ENCODE assay signal across 19 mouse cellular contexts in the genomic region with DNA sequence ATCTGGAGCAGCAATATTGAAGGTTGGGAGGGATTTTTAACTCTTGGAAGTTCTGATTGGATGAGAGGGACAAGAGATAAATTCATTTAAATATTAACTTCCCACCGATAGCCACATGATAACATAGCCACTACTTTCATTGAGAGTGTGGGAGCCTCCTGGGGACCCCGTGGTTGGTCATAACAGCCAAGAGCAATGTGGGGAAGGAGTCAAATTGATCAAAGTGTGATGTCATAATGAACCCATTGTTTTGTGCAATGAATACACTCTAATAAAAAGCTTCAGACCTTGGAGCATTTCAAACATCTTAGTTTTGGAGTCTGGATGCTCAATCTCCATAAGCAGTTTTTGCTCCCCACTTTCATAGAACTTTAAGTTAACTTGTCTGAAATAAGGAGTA. TPM values are rescaled to one million over a fixed set of nuclear protein-coding genes. Genes with fewer than 3 reads are reported as not detected.
DNase-seq lines count a peak whose midpoint lies in the region; ATAC-seq and TF ChIP-seq lines count a peak whose summit lies in the region.
"Had no signal": no experiment of that assay in that cellular context is flagged by ENCODE, and none has a peak within 500 bp of the region (broad histone marks: within the 10 kb centered on the region; RNA-seq: fewer than 3 reads in every experiment).

A gene (plus strand): TSS at position 301 of the 400 bp plus-strand sequence.

- no peaks in the 10 kb centered on the region for H3K27me3 ChIP-seq in hindbrain, embryonic 15.5 days
- H3K27me3 ChIP-seq in hindbrain, embryonic 11.5 days (ENCODE audit: control insufficient read depth, insufficient read depth, low read length): no peaks in the 10 kb centered on the region
- H3K27me3 ChIP-seq in midbrain, embryonic 14.5 days (ENCODE audit: control insufficient read depth, insufficient read depth, low read length): no peaks in the 10 kb centered on the region
- no peaks in the 10 kb centered on the region for H3K27me3 ChIP-seq in midbrain, embryonic 10.5 days (ENCODE audit: low read depth, poor library complexity, severe bottlenecking)
- H3K27me3 ChIP-seq: limb, embryonic 12.5 days; megakaryocyte, embryonic 14.5 days; stomach, embryonic 15.5 days had no signal

- TF ChIP-seq POLR2A in olfactory bulb, adult 2 months (IDR thresholded peaks at IDR 0.05; ENCODE audit: insufficient read depth, low read depth, low read length): no peak

- H3K4me1 ChIP-seq in hindbrain, embryonic 15.5 days (replicated peaks): no peaks in the 10 kb centered on the region
- no peaks in the 10 kb centered on the region for H3K4me1 ChIP-seq in hindbrain, embryonic 11.5 days (replicated peaks; ENCODE audit: control insufficient read depth, insufficient read depth, low read length)
- no peaks in the 10 kb centered on the region for H3K4me1 ChIP-seq in midbrain, embryonic 14.5 days (ENCODE audit: control insufficient read depth, insufficient read depth, low read length)
- no peaks in the 10 kb centered on the region for H3K4me1 ChIP-seq in midbrain, embryonic 10.5 days
- no peaks in the 10 kb centered on the region for H3K4me1 ChIP-seq in olfactory bulb, adult 2 months (ENCODE audit: control insufficient read depth, insufficient read depth, low read length)
- H3K4me1 ChIP-seq: limb, embryonic 12.5 days; megakaryocyte, embryonic 14.5 days; stomach, embryonic 15.5 days had no signal

- no peaks in the 10 kb centered on the region for H3K36me3 ChIP-seq in hindbrain, embryonic 15.5 days
- H3K36me3 ChIP-seq in hindbrain, embryonic 11.5 days (ENCODE audit: control insufficient read depth, insufficient read depth, low read length): no peaks in the 10 kb centered on the region
- H3K36me3 ChIP-seq in midbrain, embryonic 14.5 days (ENCODE audit: control insufficient read depth, insufficient read depth, low read length): no peaks in the 10 kb centered on the region
- no peaks in the 10 kb centered on the region for H3K36me3 ChIP-seq in midbrain, embryonic 10.5 days
- H3K36me3 ChIP-seq: G1E; limb, embryonic 12.5 days; stomach, embryonic 15.5 days had no signal

- TF ChIP-seq CTCF in olfactory bulb, adult 2 months (IDR thresholded peaks at IDR 0.05; ENCODE audit: insufficient read depth, low read depth, low read length): no peak

- no peak for DNase-seq in hindbrain, embryonic 11.5 days (ENCODE audit: low spot score)
- DNase-seq in midbrain, embryonic 14.5 days: no peak
- DNase-seq in midbrain, embryonic 10.5 days (ENCODE audit: low spot score): no peak
- no peak for DNase-seq in left cerebral cortex, postnatal 14 days (ENCODE audit: low spot score in 2 of 2)
- DNase-seq in heart, adult 9 months (ENCODE audit: low spot score in 2 of 2): no peak
- DNase-seq: cerebellum, adult 11 months; gastrocnemius, postnatal 14 days; heart, postnatal 14 days; lung, postnatal 10 days; thymus, postnatal 14 days had no signal

- H3K4me3 ChIP-seq in hindbrain, embryonic 15.5 days: no peak within 1 kb of the TSS
- no peak within 1 kb of the TSS for H3K4me3 ChIP-seq in hindbrain, embryonic 11.5 days (ENCODE audit: low read depth, low read length)
- no peak within 1 kb of the TSS for H3K4me3 ChIP-seq in midbrain, embryonic 14.5 days (replicated peaks; ENCODE audit: low read depth, low read length)
- no peak within 1 kb of the TSS for H3K4me3 ChIP-seq in midbrain, embryonic 10.5 days
- H3K4me3 ChIP-seq in olfactory bulb, adult 2 months (ENCODE audit: insufficient read depth, low read depth, low read length): no peak within 1 kb of the TSS
- H3K4me3 ChIP-seq: limb, embryonic 12.5 days; stomach, embryonic 15.5 days had no signal

- no peak within 1 kb of the TSS for H3K27ac ChIP-seq in hindbrain, embryonic 15.5 days (replicated peaks)
- H3K27ac ChIP-seq in hindbrain, embryonic 11.5 days (ENCODE audit: low read depth, low read length): no peak within 1 kb of the TSS
- no peak within 1 kb of the TSS for H3K27ac ChIP-seq in midbrain, embryonic 14.5 days (replicated peaks; ENCODE audit: low read depth, low read length)
- no peak within 1 kb of the TSS for H3K27ac ChIP-seq in midbrain, embryonic 10.5 days (replicated peaks)
- H3K27ac ChIP-seq in olfactory bulb, adult 2 months (ENCODE audit: insufficient read depth, low read depth, low read length): no peak within 1 kb of the TSS
- H3K27ac ChIP-seq: limb, embryonic 12.5 days; liver, embryonic 14.5 days; stomach, embryonic 15.5 days had no signal

- 93% methylated on average over 2 of the region's 2 CpGs for WGBS in hindbrain, embryonic 15.5 days
- WGBS in hindbrain, embryonic 11.5 days: 92% methylated on average over 2 of the region's 2 CpGs
- 82% methylated on average over 2 of the region's 2 CpGs for WGBS in midbrain, embryonic 14.5 days
- 89% methylated on average over 2 of the region's 2 CpGs for WGBS in midbrain, embryonic 10.5 days
- 89% methylated on average over 2 of the region's 2 CpGs for WGBS in olfactory bulb, adult 2 months

- no peaks in the 10 kb centered on the region for H3K9me3 ChIP-seq in hindbrain, embryonic 15.5 days
- H3K9me3 ChIP-seq in hindbrain, embryonic 11.5 days (ENCODE audit: control insufficient read depth, low read length): no peaks in the 10 kb centered on the region
- no peaks in the 10 kb centered on the region for H3K9me3 ChIP-seq in midbrain, embryonic 14.5 days (ENCODE audit: control insufficient read depth, low read length)
- no peaks in the 10 kb centered on the region for H3K9me3 ChIP-seq in midbrain, embryonic 10.5 days (replicated peaks)
- H3K9me3 ChIP-seq: limb, embryonic 12.5 days; stomach, embryonic 15.5 days had no signal

- ATAC-seq in hindbrain, embryonic 15.5 days (ENCODE audit: low FRiP score, low read depth): no peak
- ATAC-seq in hindbrain, embryonic 11.5 days (ENCODE audit: low FRiP score): no peak
- ATAC-seq in midbrain, embryonic 14.5 days (ENCODE audit: low FRiP score, low TSS enrichment): no peak
- ATAC-seq: intestine, embryonic 16.5 days had no signal

- no peak within 1 kb of the TSS for H3K9ac ChIP-seq in hindbrain, embryonic 15.5 days
- H3K9ac ChIP-seq in hindbrain, embryonic 11.5 days (ENCODE audit: low read depth, low read length): no peak within 1 kb of the TSS
- H3K9ac ChIP-seq in midbrain, embryonic 14.5 days (replicated peaks; ENCODE audit: low read length): no peak within 1 kb of the TSS
- H3K9ac ChIP-seq: limb, embryonic 12.5 days; liver, embryonic 14.5 days; stomach, embryonic 15.5 days had no signal

- no peak within 1 kb of the TSS for H3K4me2 ChIP-seq in hindbrain, embryonic 15.5 days
- no peak within 1 kb of the TSS for H3K4me2 ChIP-seq in hindbrain, embryonic 11.5 days (replicated peaks; ENCODE audit: low read depth, low read length)
- H3K4me2 ChIP-seq in midbrain, embryonic 14.5 days (ENCODE audit: low read length): no peak within 1 kb of the TSS
- H3K4me2 ChIP-seq: limb, embryonic 12.5 days; stomach, embryonic 15.5 days had no signal

- intact Hi-C loops in left cerebral cortex, postnatal 14 days (cut with DNase I): loop anchor here (10.0 kb wide), 1 partner anchor 102 kb away; no protein-coding TSS in a partner anchor

RNA-seq across cellular contexts. Expression of the gene that starts here (rescaled TPM):
- 13.9 and 15.2 TPM in 2 replicates for polyA plus RNA-seq in hindbrain, embryonic 15.5 days (2015; fragmentation: Nextera tagmentation; extraction: Ambion mirVana)
- 0.43 and 1.1 TPM in 2 replicates for polyA plus RNA-seq in hindbrain, embryonic 11.5 days (2014; fragmentation: Nextera tagmentation; extraction: Ambion mirVana)
- 17.3 and 20.2 TPM in 2 replicates for polyA plus RNA-seq in midbrain, embryonic 14.5 days (2014; fragmentation: Nextera tagmentation; extraction: Ambion mirVana)
- polyA plus RNA-seq in midbrain, embryonic 10.5 days (2016; fragmentation: Nextera tagmentation; extraction: Ambion mirVana): 0.83 and 1.3 TPM in 2 replicates
- total RNA-seq in left cerebral cortex, postnatal 14 days (2021): 10 to 100 TPM; 68.5 to 75.8 TPM
- 310 and 404 TPM in 2 replicates for polyA plus RNA-seq in olfactory bulb, adult 2 months (2012; ENCODE audit: insufficient read depth, insufficient read length, low replicate concordance, missing spikeins)
- total RNA-seq: common myeloid progenitor, adult 5-6 weeks; G1E; gastrocnemius, postnatal 14 days had no signal
- polyA plus RNA-seq: G1E had no signal

Comparison
In these comparisons a context has a peak if more than half of its experiments do, and no peak if none do; other contexts are left out.
1. RNA of the gene that starts here (polyA plus RNA-seq): 310 to 404 TPM in olfactory bulb, adult 2 months; 17.3 to 20.2 TPM in midbrain, embryonic 14.5 days, 13.9 to 15.2 TPM in hindbrain, embryonic 15.5 days, 0.83 to 1.3 TPM in midbrain, embryonic 10.5 days and 0.43 to 1.1 TPM in hindbrain, embryonic 11.5 days; every median in the first group is over 10 times any median in the second.